In the genomic region with DNA sequence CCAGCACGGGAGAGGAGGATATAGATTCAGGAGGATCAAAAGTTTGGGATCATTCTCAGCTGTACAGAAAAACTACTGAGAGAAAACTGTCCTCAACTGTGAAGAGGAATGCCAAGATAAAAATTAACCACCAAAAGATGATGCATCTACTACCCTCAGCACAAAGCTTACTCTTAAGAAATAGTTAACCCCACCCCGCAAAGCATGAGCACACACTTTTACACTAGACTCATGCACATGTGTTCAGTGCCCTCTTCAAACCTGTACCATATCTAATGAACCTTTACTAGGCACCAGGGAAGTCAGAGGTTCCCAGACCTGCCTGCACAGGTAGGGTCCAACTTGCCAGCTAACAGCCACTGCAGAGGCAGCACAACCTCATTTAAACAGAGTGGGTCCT, we compare ENCODE assay signal across 18 mouse cellular contexts.
"Had no signal": no experiment of that assay in that cellular context is flagged by ENCODE, and none has a peak within 500 bp of the region (broad histone marks: within the 10 kb centered on the region; RNA-seq: fewer than 3 reads in every experiment).

No protein-coding gene starts in this region.

- DNase-seq: left cerebral cortex, postnatal 4 days; liver, postnatal 0 days; lung, embryonic 14.5 days; right cerebral cortex, postnatal 25 days; thymus, adult 18-20 months; thymus, postnatal 36 days had no signal

- H3K9me3 ChIP-seq: limb, embryonic 12.5 days; limb, embryonic 15.5 days; midbrain, embryonic 12.5 days; midbrain, embryonic 15.5 days; neural tube, embryonic 12.5 days; neural tube, embryonic 15.5 days had no signal

- H3K27ac ChIP-seq: limb, embryonic 12.5 days; limb, embryonic 15.5 days; liver, embryonic 14.5 days; macrophage; midbrain, embryonic 12.5 days; midbrain, embryonic 15.5 days; neural tube, embryonic 12.5 days; neural tube, embryonic 15.5 days had no signal

- H3K36me3 ChIP-seq: limb, embryonic 12.5 days; limb, embryonic 15.5 days; midbrain, embryonic 12.5 days; midbrain, embryonic 15.5 days; neural tube, embryonic 12.5 days; neural tube, embryonic 15.5 days had no signal

- H3K4me3 ChIP-seq: limb, embryonic 12.5 days; limb, embryonic 15.5 days; midbrain, embryonic 12.5 days; midbrain, embryonic 15.5 days; neural tube, embryonic 12.5 days; neural tube, embryonic 15.5 days had no signal

- H3K9ac ChIP-seq: limb, embryonic 12.5 days; limb, embryonic 15.5 days; liver, embryonic 14.5 days; liver, postnatal 0 days; lung, embryonic 14.5 days; midbrain, embryonic 12.5 days; midbrain, embryonic 15.5 days; neural tube, embryonic 12.5 days; neural tube, embryonic 15.5 days had no signal

- H3K27me3 ChIP-seq: limb, embryonic 12.5 days; limb, embryonic 15.5 days; midbrain, embryonic 12.5 days; midbrain, embryonic 15.5 days; neural tube, embryonic 12.5 days; neural tube, embryonic 15.5 days had no signal

- H3K4me2 ChIP-seq: limb, embryonic 12.5 days; limb, embryonic 15.5 days; liver, embryonic 11.5 days; lung, embryonic 14.5 days; midbrain, embryonic 12.5 days; midbrain, embryonic 15.5 days; neural tube, embryonic 12.5 days; neural tube, embryonic 15.5 days had no signal

- ATAC-seq: inflammation-experienced regulatory T-cells, adult 6 months; intestine, embryonic 16.5 days; liver, postnatal 0 days; lung, postnatal 0 days; midbrain, embryonic 15.5 days had no signal
